Mouse (Mus musculus): ENCODE data around the gene Pbx1. TPM values are rescaled to one million over a fixed set of nuclear protein-coding genes. Genes with fewer than 3 reads are reported as not detected.
A peak's percentile ranks its signal among the peaks of the same experiment; 100 is the strongest.

Pbx1 gene
- polyA plus RNA-seq, 1 experiment, result 80.6 TPM

GRCm38 (mm10) chr1:168318899-168319469 is 113.1 kb downstream of the Pbx1 start:
- Histone ChIP-seq H3K4me3 (replicated peaks) (no peak overlapping the region), H3K9me3 (no peaks in the 10 kb centered on the region), H3K27me3 (replicated peaks) (no peaks in the 10 kb centered on the region), H3K4me1 (peaks cover 93% of the 10 kb centered on the region), H3K36me3 (replicated peaks; ENCODE audit: low read length) (peaks cover 62% of the 10 kb centered on the region)
- TF ChIP-seq GATA1 (IDR thresholded peaks at IDR 0.05; ENCODE audit: borderline replicate concordance, low read length), result no peak
- TF ChIP-seq FLI1 (IDR thresholded peaks at IDR 0.05; ENCODE audit: low read length), result no peak

- peaks cover 50% of the 10 kb centered on the region for H3K36me3 ChIP-seq (replicated peaks; ENCODE audit: low read length)
- H3K4me3 ChIP-seq (replicated peaks), result no peak overlapping the region
- peaks cover 88% of the 10 kb centered on the region for H3K4me1 ChIP-seq
- no peaks in the 10 kb centered on the region for H3K9me3 ChIP-seq
- TF ChIP-seq FLI1 (IDR thresholded peaks at IDR 0.05; ENCODE audit: low read length), result no peak
- TF ChIP-seq GATA1 (IDR thresholded peaks at IDR 0.05; ENCODE audit: borderline replicate concordance, low read length), result no peak
- H3K27me3 ChIP-seq (replicated peaks), result no peaks in the 10 kb centered on the region
These were observed 118.3 kb downstream of the Pbx1 start for GRCm38 (mm10) chr1:168313772-168314171.

- H3K4me1 ChIP-seq, result peaks cover 91% of the 10 kb centered on the region
These were observed 119.2 kb downstream of the Pbx1 start for GRCm38 (mm10) chr1:168312710-168313447.

GRCm38 (mm10) chr1:168309101-168309521 is 123.0 kb downstream of the Pbx1 start:
- no peak for TF ChIP-seq FLI1 (IDR thresholded peaks at IDR 0.05; ENCODE audit: low read length)
- no peak for TF ChIP-seq GATA1 (IDR thresholded peaks at IDR 0.05; ENCODE audit: borderline replicate concordance, low read length)
- Histone ChIP-seq H3K27me3 (replicated peaks) (no peaks in the 10 kb centered on the region), H3K4me1 (peaks cover 94% of the 10 kb centered on the region), H3K36me3 (replicated peaks; ENCODE audit: low read length) (peaks cover 53% of the 10 kb centered on the region), H3K4me3 (replicated peaks) (peak overlapping the region; percentile 56), H3K9me3 (no peaks in the 10 kb centered on the region)

More at GRCm38 (mm10) chr1:168312710-168313447, 119.2 kb downstream of the Pbx1 start:
- TF ChIP-seq FLI1 (IDR thresholded peaks at IDR 0.05; ENCODE audit: low read length), result no peak
- no peak for TF ChIP-seq GATA1 (IDR thresholded peaks at IDR 0.05; ENCODE audit: borderline replicate concordance, low read length)
- Histone ChIP-seq H3K27me3 (replicated peaks) (no peaks in the 10 kb centered on the region), H3K9me3 (no peaks in the 10 kb centered on the region), H3K4me3 (replicated peaks) (peak overlapping the region; percentile 62), H3K36me3 (replicated peaks; ENCODE audit: low read length) (peaks cover 44% of the 10 kb centered on the region)

GRCm38 (mm10) chr1:168307275-168308182 is 124.5 kb downstream of the Pbx1 start:
- Histone ChIP-seq H3K27me3 (replicated peaks) (no peaks in the 10 kb centered on the region), H3K36me3 (replicated peaks; ENCODE audit: low read length) (peaks cover 62% of the 10 kb centered on the region), H3K4me1 (peaks cover 96% of the 10 kb centered on the region), H3K9me3 (no peaks in the 10 kb centered on the region), H3K4me3 (replicated peaks) (peak overlapping the region; percentile 69)
- TF ChIP-seq GATA1 (IDR thresholded peaks at IDR 0.05; ENCODE audit: borderline replicate concordance, low read length), result no peak
- TF ChIP-seq FLI1 (IDR thresholded peaks at IDR 0.05; ENCODE audit: low read length), result no peak

GRCm38 (mm10) chr1:168300505-168300904 is 131.6 kb downstream of the Pbx1 start:
- H3K36me3 ChIP-seq (replicated peaks; ENCODE audit: low read length), result peaks cover 81% of the 10 kb centered on the region
- TF ChIP-seq FLI1 (IDR thresholded peaks at IDR 0.05; ENCODE audit: low read length), result no peak
- no peak for TF ChIP-seq GATA1 (IDR thresholded peaks at IDR 0.05; ENCODE audit: borderline replicate concordance, low read length)
- peaks cover 90% of the 10 kb centered on the region for H3K4me1 ChIP-seq
- H3K9me3 ChIP-seq, result no peaks in the 10 kb centered on the region
- no peak overlapping the region for H3K4me3 ChIP-seq (replicated peaks)
- no peaks in the 10 kb centered on the region for H3K27me3 ChIP-seq (replicated peaks)

- TF ChIP-seq FLI1 (IDR thresholded peaks at IDR 0.05; ENCODE audit: low read length), result no peak
- no peak for TF ChIP-seq GATA1 (IDR thresholded peaks at IDR 0.05; ENCODE audit: borderline replicate concordance, low read length)
- Histone ChIP-seq H3K4me1 (peaks cover 89% of the 10 kb centered on the region), H3K9me3 (no peaks in the 10 kb centered on the region), H3K4me3 (replicated peaks) (no peak overlapping the region), H3K36me3 (replicated peaks; ENCODE audit: low read length) (peaks cover 80% of the 10 kb centered on the region), H3K27me3 (replicated peaks) (no peaks in the 10 kb centered on the region)
These were observed 132.1 kb downstream of the Pbx1 start for GRCm38 (mm10) chr1:168299928-168300365.

- peaks cover 82% of the 10 kb centered on the region for H3K4me1 ChIP-seq
- TF ChIP-seq GATA1 (IDR thresholded peaks at IDR 0.05; ENCODE audit: borderline replicate concordance, low read length) (no peak), FLI1 (IDR thresholded peaks at IDR 0.05; ENCODE audit: low read length) (no peak)
- H3K9me3 ChIP-seq, result no peaks in the 10 kb centered on the region
- H3K4me3 ChIP-seq (replicated peaks), result no peak overlapping the region
- H3K27me3 ChIP-seq (replicated peaks), result no peaks in the 10 kb centered on the region
- H3K36me3 ChIP-seq (replicated peaks; ENCODE audit: low read length), result peaks cover 75% of the 10 kb centered on the region
These were observed 132.9 kb downstream of the Pbx1 start for GRCm38 (mm10) chr1:168299181-168299580.

- TF ChIP-seq FLI1 (IDR thresholded peaks at IDR 0.05; ENCODE audit: low read length) (no peak), GATA1 (IDR thresholded peaks at IDR 0.05; ENCODE audit: borderline replicate concordance, low read length) (no peak)
- Histone ChIP-seq H3K36me3 (replicated peaks; ENCODE audit: low read length) (peaks cover 62% of the 10 kb centered on the region), H3K4me1 (peaks cover 79% of the 10 kb centered on the region), H3K27me3 (replicated peaks) (no peaks in the 10 kb centered on the region), H3K9me3 (no peaks in the 10 kb centered on the region), H3K4me3 (replicated peaks) (no peak overlapping the region)
These were observed 135.8 kb downstream of the Pbx1 start for GRCm38 (mm10) chr1:168296290-168296689.
